Mouse (Mus musculus) lung, adult 2 months (tissue): ENCODE measurements around the gene Nr1i2.
"Not testable (repeated sequence)": the region's sequence is repeated elsewhere in the genome, so short reads cannot be mapped to it uniquely, and the experiment has no call there.

ENCODE experiments used
- CTCF ChIP-seq: fragments of 200-500 bp; IDR thresholded peaks from 2 replicates; pipeline ENCODE4 v1.5.1; 2011; ENCODE audit warnings: mild to moderate bottlenecking, low read length, control low read depth; ENCODE audit not compliant: insufficient read depth
- POLR2A ChIP-seq: fragments of 200-500 bp; IDR thresholded peaks from 2 replicates; pipeline ENCODE4 v1.6.1; 2011; ENCODE audit warnings: low read depth, mild to moderate bottlenecking, control low read depth, low read length, borderline replicate concordance; ENCODE audit errors: extremely low read depth

DNA sequence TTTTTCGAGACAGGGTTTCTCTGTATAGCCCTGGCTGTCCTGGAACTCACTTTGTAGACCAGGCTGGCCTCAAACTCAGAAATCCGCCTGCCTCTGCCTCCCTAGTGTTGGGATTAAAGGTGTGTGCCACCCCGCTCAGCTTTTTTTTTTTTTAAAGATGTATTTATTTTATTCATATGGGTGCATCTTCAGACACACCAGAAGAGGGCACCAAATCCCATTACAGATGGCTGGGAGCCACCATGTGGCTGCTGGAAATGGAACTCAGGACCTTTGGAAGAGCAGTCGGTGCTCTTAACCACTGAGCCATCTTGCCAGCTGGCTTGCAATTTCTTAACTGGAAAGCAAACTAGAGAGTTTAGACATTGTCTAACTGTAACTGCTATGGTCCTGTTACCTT, 43.5 kb upstream of the Nr1i2 start:
- TF ChIP-seq POLR2A, CTCF: not testable (repeated sequence)
